Mouse (Mus musculus) frontal cortex, postnatal 25 days (tissue): ENCODE results near the gene Chst4.

ENCODE experiments used
- DNase-seq, 2 experiments: peaks; one replicate each; pipeline ENCODE4 v3.0.0; 2022; ENCODE audit warnings: low spot score in 2 of 2

Gene Chst4

GRCm38 (mm10) chr8:110006312-110007023, 33.1 kb downstream of the Chst4 start:
- no peak for DNase-seq

DNA sequence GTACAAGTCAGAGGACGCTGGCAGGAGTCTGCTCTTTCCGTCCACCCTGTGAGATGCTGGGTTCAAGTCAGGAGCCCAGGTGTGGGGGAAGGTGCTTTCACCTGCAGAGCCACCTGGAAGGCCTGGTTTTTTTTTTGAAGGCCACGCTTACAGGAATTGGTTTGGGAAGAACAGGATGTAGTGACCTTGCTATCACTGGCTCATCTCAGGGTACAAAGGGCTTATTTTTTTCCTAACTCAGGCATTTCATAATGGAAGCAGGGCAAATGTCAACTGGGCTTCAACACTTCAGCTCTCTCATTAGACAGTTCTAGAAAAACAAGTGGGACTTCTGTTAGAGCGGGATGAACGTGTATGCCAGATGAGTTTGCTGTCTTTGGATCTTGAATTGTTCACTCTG, 35.2 kb downstream of the Chst4 start:
- no peak for DNase-seq

- DNase-seq: no peak
These were observed 36.6 kb downstream of the Chst4 start for GRCm38 (mm10) chr8:110002953-110003352.

GRCm38 (mm10) chr8:109999974-110000373, 39.6 kb downstream of the Chst4 start:
- no peak for DNase-seq

DNA sequence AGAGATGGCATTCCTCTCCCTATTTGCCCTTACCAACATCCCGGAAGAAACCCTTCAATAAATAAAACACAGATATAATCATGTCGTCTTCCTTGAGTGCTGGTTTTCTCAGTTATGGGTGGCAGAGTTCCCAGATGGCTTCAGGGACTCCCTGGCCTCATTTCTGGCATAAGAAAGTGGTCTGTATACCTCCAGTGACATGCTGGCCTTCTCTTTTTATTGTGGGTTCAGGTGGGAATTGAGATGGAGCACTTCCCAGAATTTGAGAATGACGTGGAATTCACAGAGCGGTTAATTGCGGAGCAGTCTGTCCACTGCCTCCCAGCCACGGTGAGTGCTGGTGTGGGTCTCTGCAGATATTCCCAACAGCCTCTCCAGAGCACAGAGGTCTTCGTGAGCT, 41.5 kb downstream of the Chst4 start:
- no peak for DNase-seq

DNA sequence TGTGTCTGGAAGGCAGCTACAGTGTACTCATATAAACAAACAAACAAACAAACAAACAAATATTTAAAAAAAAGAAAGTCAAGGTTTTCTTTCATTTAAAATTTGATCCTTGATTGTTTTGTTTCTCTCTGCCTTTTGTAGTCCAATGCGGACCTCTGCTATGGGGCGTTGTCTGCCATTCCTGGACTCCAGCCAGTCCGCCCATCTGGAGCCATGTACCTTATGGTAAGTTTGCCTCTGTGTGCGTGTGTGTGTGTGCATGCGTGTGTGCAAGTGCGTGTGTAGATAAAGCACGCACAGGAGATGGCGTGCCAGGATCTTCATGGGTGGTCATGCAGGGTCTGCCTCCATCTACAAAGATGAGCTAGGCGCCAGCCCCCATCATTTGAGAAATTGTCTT, 42.2 kb downstream of the Chst4 start:
- no peak for DNase-seq

- DNase-seq: no peak
These were observed 46.6 kb downstream of the Chst4 start for GRCm38 (mm10) chr8:109992951-109993350.

DNA sequence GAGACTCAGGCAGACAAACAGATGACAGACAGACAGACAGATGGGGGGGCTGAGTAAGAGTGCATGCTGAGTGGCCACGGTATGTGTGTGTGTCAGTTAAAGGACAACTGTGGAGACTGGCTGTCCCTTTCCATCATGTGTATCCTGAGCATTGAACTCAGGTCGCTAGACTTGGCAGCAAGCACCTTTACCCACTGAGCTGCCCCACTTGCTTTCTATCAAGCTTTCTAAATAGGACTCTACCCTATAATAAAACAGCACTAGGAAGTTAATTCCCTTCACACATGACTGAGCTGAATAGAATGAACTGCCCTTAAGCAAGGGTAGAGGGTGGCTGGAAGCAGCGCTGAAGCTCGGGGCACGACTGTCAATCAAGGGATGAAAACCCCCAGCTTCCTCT, 47.4 kb downstream of the Chst4 start:
- DNase-seq: no peak

DNA sequence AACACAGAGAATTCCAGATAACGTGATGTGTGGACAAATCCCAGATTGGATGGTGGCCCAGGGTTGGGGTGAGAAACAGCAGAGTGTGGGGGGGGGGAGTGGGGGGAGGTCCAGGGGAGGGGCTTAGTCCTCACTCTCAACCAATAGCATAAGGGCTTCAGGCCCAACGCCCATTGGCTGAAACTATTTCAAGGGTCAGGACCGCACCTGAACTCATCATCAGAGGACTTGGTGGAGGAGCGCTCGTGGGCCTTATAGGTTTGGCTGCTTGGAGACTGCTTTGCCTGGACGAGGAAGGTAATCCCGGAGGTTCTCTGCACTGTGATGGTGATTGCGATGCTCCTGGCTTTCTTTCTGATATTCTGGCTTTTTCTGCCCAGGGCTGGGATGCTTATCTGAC, 49.3 kb downstream of the Chst4 start, which contains the start of gene Tat:
Gene Tat, plus strand, starts transcription at position 214 of the 400 bp plus-strand sequence.
- no peak for DNase-seq

DNA sequence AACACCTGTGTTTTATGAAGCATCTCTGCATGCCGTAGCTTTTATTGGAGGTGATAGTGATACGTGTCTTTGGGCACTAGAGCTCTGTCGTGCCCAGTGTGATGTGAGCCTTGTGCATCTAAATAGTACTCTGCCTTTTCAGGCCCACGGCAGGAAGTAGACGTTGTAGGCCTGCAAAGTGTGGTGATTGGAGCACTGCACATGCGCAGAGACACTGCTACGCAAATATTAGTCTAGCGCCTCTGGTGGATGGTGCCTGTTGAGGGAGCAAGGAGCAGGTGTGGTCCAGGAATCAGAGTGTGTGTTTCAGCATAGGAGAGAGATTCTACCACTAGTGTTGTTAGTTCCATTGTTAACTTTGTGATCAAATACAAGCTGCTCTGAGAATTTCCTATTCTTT, 50.4 kb downstream of the Chst4 start:
- DNase-seq: no peak

- DNase-seq: no peak
These were observed 51.8 kb downstream of the Chst4 start for GRCm38 (mm10) chr8:109987776-109988175.

- DNase-seq: no peak
These were observed 53.2 kb downstream of the Chst4 start for GRCm38 (mm10) chr8:109986384-109986783.

DNA sequence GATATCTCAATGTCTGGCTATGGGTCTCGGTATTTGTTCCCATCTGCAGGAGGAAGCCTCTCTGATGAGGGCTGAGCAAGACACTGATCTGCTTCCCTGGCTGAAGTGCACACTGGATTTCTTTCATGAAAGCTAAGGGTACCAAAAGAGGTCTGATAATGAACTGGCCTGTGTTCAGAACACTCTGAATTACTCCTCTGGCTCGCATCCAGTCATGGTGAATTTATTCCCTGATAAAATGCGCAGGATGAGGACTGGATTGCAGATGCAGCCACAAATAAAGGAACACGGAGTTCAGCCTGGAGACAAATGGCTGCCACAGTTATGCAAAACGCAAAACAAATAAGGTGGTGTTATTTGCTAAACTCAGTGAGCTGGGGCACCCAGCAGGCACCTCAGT, 55.6 kb downstream of the Chst4 start:
- DNase-seq: no peak

DNA sequence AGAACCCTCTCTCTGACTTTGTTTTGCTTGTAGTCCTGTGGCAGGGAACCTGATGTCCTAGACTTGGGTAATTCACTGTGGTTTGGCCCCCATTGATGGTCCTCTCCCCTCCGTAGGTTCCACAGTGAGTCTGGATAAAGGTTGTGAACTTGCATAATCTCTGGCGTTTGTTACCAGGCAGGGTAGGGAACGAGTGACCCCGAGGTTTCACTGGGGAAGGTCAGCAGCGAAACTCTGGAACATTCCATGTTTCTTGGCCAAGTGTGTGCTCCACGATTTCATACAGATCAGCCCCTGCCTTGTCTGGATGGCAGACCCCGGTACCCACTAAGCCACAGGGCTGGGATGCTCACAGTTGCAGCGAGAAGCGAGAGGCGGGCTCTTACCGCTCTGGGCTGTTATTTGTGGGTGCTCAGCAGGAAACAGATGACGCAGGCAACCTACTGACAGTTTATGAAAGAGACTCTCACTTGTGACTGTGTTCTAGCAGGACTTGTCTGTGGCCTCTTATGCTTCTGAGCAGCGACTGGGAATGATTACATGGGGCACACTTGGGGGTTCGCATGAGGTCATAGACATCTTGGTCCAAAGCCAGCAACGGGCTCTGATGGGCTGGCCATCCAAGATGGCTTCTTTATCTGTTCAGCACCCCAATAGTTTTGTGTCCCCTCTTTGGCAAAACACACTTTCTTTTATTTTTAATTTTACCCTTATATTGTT, 57.0 kb downstream of the Chst4 start:
- no peak for DNase-seq

DNA sequence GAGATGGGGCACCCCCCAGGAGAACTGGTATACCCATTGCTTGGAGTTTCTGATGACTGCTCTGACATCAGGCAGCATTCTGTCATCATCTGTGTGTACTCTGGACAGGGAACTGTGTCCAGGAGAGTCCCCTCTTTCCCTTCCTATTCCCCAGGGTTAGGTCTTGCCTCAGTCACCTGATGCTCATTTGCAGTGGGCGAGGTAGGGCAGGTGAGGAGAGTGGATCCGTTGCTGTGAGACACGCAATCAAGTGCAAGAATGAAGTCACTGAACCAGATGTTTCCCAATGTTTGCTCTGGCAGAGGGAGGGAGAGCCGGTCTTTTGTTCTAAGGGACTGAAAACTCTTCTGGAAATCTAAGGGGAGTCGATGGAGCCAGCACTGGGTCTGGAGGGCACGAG, 60.2 kb downstream of the Chst4 start:
- no peak for DNase-seq
